Mouse (Mus musculus) kidney, embryonic 16.5 days (tissue): Measurements from ENCODE around the gene Gpatch2. TPM values are rescaled to one million over a fixed set of nuclear protein-coding genes. Genes with fewer than 3 reads are reported as not detected.

Experiments
- ATAC-seq: fragments of 200-750 bp; cut with Nextera tagmentation; 2 replicates; pipeline ENCODE4 v1.8.0; 2017; ENCODE audit warnings: moderate TSS enrichment; ENCODE audit not compliant: low FRiP score, low TSS enrichment
- H3K27ac ChIP-seq: fragments of 300-500 bp; sonication (generic); 2 replicates; pipeline ENCODE4 v1.5.1; 2014; ENCODE audit warnings: low read length
- H3K27me3 ChIP-seq: fragments of 300-500 bp; sonication (generic); 2 replicates; pipeline ENCODE4 v1.6.1; 2014; ENCODE audit warnings: low read length, control low read depth, mixed read lengths; ENCODE audit not compliant: insufficient read depth
- H3K36me3 ChIP-seq: fragments of 300-500 bp; sonication (generic); 2 replicates; pipeline ENCODE4 v1.6.1; 2014; ENCODE audit warnings: low read length, control low read depth, mixed read lengths; ENCODE audit not compliant: insufficient read depth
- H3K4me1 ChIP-seq: fragments of 300-500 bp; sonication (generic); 2 replicates; pipeline ENCODE4 v1.6.1; 2014; ENCODE audit warnings: low read length, control low read depth, mixed read lengths; ENCODE audit not compliant: insufficient read depth
- H3K4me2 ChIP-seq: fragments of 300-500 bp; sonication (generic); replicated peaks from 2 replicates; pipeline ENCODE4 v1.6.1; 2014; ENCODE audit warnings: low read depth, low read length
- H3K4me3 ChIP-seq: fragments of 300-500 bp; sonication (generic); 2 replicates; pipeline ENCODE4 v1.5.1; 2014; ENCODE audit warnings: mild to moderate bottlenecking, low read length
- H3K9ac ChIP-seq: fragments of 300-500 bp; sonication (generic); replicated peaks from 2 replicates; pipeline ENCODE4 v1.6.1; 2014; ENCODE audit warnings: low read length
- H3K9me3 ChIP-seq: fragments of 300-500 bp; sonication (generic); 2 replicates; pipeline ENCODE4 v1.6.1; 2016; ENCODE audit warnings: low read length, control low read depth
- WGBS: fragments of 180-500 bp; shearing (Covaris S2); extraction: QIAGEN DNeasy Blood & Tissue Kit; methylation state at CpG from one replicate; pipeline ENCODE4 v1.1.7; 2014; 5-methylcytosine and 5-hydroxymethylcytosine counted together
- polyA plus RNA-seq: library from polyadenylated mRNA; unstranded; fragments of >200 nt; fragmentation: Nextera tagmentation; extraction: Ambion mirVana; gene quantifications from 2 replicates; pipeline ENCODE4 v1.2.1, GENCODE M21; 2015

The Gpatch2 gene
- polyA plus RNA-seq, 1 experiment from 2014 or later, result 19.9 TPM

- 93% methylated on average over 3 of the region's 3 CpGs for WGBS
- no peaks in the 10 kb centered on the region for H3K27me3 ChIP-seq
- no peak overlapping the region for H3K9ac ChIP-seq
- H3K4me1 ChIP-seq, result no peaks in the 10 kb centered on the region
- H3K27ac ChIP-seq, result no peak overlapping the region
- H3K4me2 ChIP-seq, result no peak overlapping the region
- ATAC-seq, result no peak
- H3K9me3 ChIP-seq, result no peaks in the 10 kb centered on the region
- H3K36me3 ChIP-seq, result no peaks in the 10 kb centered on the region
- no peak overlapping the region for H3K4me3 ChIP-seq
Measured at GRCm38 (mm10) chr1:187240304-187240703, 25.0 kb downstream of the Gpatch2 start.

GRCm38 (mm10) chr1:187241329-187241728 lies 26.0 kb downstream of the Gpatch2 start:
- ATAC-seq, result peak; percentile 74
- Histone ChIP-seq H3K9ac (no peak overlapping the region), H3K36me3 (no peaks in the 10 kb centered on the region), H3K4me3 (no peak overlapping the region), H3K4me2 (no peak overlapping the region), H3K9me3 (no peaks in the 10 kb centered on the region), H3K27me3 (no peaks in the 10 kb centered on the region), H3K27ac (no peak overlapping the region), H3K4me1 (no peaks in the 10 kb centered on the region)
- 90% methylated on average over 5 of the region's 5 CpGs for WGBS

GRCm38 (mm10) chr1:187244734-187245133 lies 29.4 kb downstream of the Gpatch2 start:
- H3K27ac ChIP-seq, result no peak overlapping the region
- ATAC-seq, result no peak
- H3K4me2 ChIP-seq, result no peak overlapping the region
- H3K4me3 ChIP-seq, result no peak overlapping the region
- no peaks in the 10 kb centered on the region for H3K9me3 ChIP-seq
- 81% methylated on average over 5 of the region's 5 CpGs for WGBS
- no peaks in the 10 kb centered on the region for H3K27me3 ChIP-seq
- H3K4me1 ChIP-seq, result no peaks in the 10 kb centered on the region
- no peaks in the 10 kb centered on the region for H3K36me3 ChIP-seq
- no peak overlapping the region for H3K9ac ChIP-seq

GRCm38 (mm10) chr1:187250741-187251262 lies 35.5 kb downstream of the Gpatch2 start:
- H3K27me3 ChIP-seq, result no peaks in the 10 kb centered on the region
- no peak overlapping the region for H3K27ac ChIP-seq
- no peaks in the 10 kb centered on the region for H3K9me3 ChIP-seq
- H3K4me2 ChIP-seq, result no peak overlapping the region
- H3K4me3 ChIP-seq, result no peak overlapping the region
- WGBS, result 85% methylated on average over 1 of the region's 1 CpGs
- H3K4me1 ChIP-seq, result no peaks in the 10 kb centered on the region
- H3K36me3 ChIP-seq, result no peaks in the 10 kb centered on the region
- no peak for ATAC-seq
- no peak overlapping the region for H3K9ac ChIP-seq

- Histone ChIP-seq H3K9ac (no peak overlapping the region), H3K27me3 (no peaks in the 10 kb centered on the region), H3K27ac (no peak overlapping the region), H3K9me3 (no peaks in the 10 kb centered on the region), H3K36me3 (no peaks in the 10 kb centered on the region), H3K4me1 (0 out of 2 replicates have a peak, but pooled peaks cover 2% of the 10 kb centered on the region), H3K4me2 (no peak overlapping the region), H3K4me3 (no peak overlapping the region)
- WGBS, result 91% methylated on average over 4 of the region's 4 CpGs
- no peak for ATAC-seq
Measured at GRCm38 (mm10) chr1:187258756-187259155, 43.4 kb downstream of the Gpatch2 start.

GRCm38 (mm10) chr1:187267601-187268000 lies 52.3 kb downstream of the Gpatch2 start:
- H3K36me3 ChIP-seq, result no peaks in the 10 kb centered on the region
- H3K27me3 ChIP-seq, result no peaks in the 10 kb centered on the region
- no peak overlapping the region for H3K27ac ChIP-seq
- WGBS, result 48% methylated on average over 4 of the region's 4 CpGs
- no peak for ATAC-seq
- H3K9me3 ChIP-seq, result no peaks in the 10 kb centered on the region
- no peak overlapping the region for H3K4me2 ChIP-seq
- no peak overlapping the region for H3K9ac ChIP-seq
- H3K4me1 ChIP-seq, result peaks cover 17% of the 10 kb centered on the region
- H3K4me3 ChIP-seq, result no peak overlapping the region

- Histone ChIP-seq H3K27ac (no peak overlapping the region), H3K4me1 (peaks cover 13% of the 10 kb centered on the region)
Measured at GRCm38 (mm10) chr1:187270318-187271247, 55.3 kb downstream of the Gpatch2 start.

GRCm38 (mm10) chr1:187277324-187277723 lies 62.0 kb downstream of the Gpatch2 start:
- 52% methylated on average over 9 of the region's 9 CpGs for WGBS

More at GRCm38 (mm10) chr1:187270318-187271247, 55.3 kb downstream of the Gpatch2 start:
- no peaks in the 10 kb centered on the region for H3K36me3 ChIP-seq
- H3K27me3 ChIP-seq, result no peaks in the 10 kb centered on the region
- no peaks in the 10 kb centered on the region for H3K9me3 ChIP-seq
- no peak overlapping the region for H3K9ac ChIP-seq
- H3K4me3 ChIP-seq, result no peak overlapping the region
- 81% methylated on average over 10 of the region's 10 CpGs for WGBS
- H3K4me2 ChIP-seq, result no peak overlapping the region
- ATAC-seq, result no peak

GRCm38 (mm10) chr1:187278472-187278871 lies 63.2 kb downstream of the Gpatch2 start:
- no peak overlapping the region for H3K4me2 ChIP-seq
- H3K4me1 ChIP-seq, result 0 out of 2 replicates have a peak, but pooled peaks cover 3% of the 10 kb centered on the region
- H3K4me3 ChIP-seq, result no peak overlapping the region
- H3K9me3 ChIP-seq, result no peaks in the 10 kb centered on the region
- 54% methylated on average over 5 of the region's 5 CpGs for WGBS
- no peaks in the 10 kb centered on the region for H3K27me3 ChIP-seq
- H3K27ac ChIP-seq, result no peak overlapping the region
- H3K36me3 ChIP-seq, result no peaks in the 10 kb centered on the region
- ATAC-seq, result no peak
- H3K9ac ChIP-seq, result no peak overlapping the region

More at GRCm38 (mm10) chr1:187277324-187277723, 62.0 kb downstream of the Gpatch2 start:
- Histone ChIP-seq H3K4me1 (0 out of 2 replicates have a peak, but pooled peaks cover 3% of the 10 kb centered on the region), H3K9ac (no peak overlapping the region), H3K9me3 (no peaks in the 10 kb centered on the region), H3K27ac (no peak overlapping the region), H3K36me3 (no peaks in the 10 kb centered on the region), H3K4me3 (no peak overlapping the region), H3K27me3 (no peaks in the 10 kb centered on the region), H3K4me2 (no peak overlapping the region)
- peak; percentile 57 for ATAC-seq

- no peaks in the 10 kb centered on the region for H3K9me3 ChIP-seq
- ATAC-seq, result no peak
- H3K9ac ChIP-seq, result no peak overlapping the region
- no peak overlapping the region for H3K4me3 ChIP-seq
- H3K4me1 ChIP-seq, result 0 out of 2 replicates have a peak, but pooled peaks cover 3% of the 10 kb centered on the region
- no peaks in the 10 kb centered on the region for H3K27me3 ChIP-seq
- H3K27ac ChIP-seq, result no peak overlapping the region
- no peaks in the 10 kb centered on the region for H3K36me3 ChIP-seq
- WGBS, result 66% methylated on average over 4 of the region's 4 CpGs
- no peak overlapping the region for H3K4me2 ChIP-seq
Measured at GRCm38 (mm10) chr1:187279776-187280175, 64.5 kb downstream of the Gpatch2 start.
